Mouse (Mus musculus) retina, adult 2 months (tissue): ENCODE measurements around the gene Lacc1.

Source experiments
- DNase-seq: peaks from one replicate; pipeline ENCODE4 v3.0.0-alpha.2; 2012; ENCODE audit warnings: low read depth, low spot score

The Lacc1 gene

DNA sequence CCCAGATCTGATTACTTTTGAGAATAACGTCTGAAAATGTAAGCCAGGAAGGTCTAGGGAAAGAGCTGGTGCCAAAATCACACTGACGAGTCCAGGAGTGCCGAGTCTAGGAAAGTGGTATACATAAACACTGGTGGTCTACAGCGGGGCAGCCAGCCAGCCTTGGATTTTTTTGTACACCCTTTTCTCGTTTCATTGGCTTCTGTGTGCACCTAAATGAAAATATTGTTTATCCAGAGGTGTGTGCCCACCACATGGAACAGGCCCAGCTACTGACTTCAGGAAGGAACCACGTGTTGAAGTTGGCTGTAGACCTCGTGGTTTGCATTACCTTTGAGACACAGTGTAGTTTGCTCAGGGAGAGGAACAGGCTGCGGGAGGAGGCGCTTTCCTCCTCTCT is 57.1 kb downstream of the Lacc1 start:
- no peak for DNase-seq
